Mouse (Mus musculus) heart, postnatal 0 days (tissue): ENCODE measurements around the gene Dixdc1.

Experiments
- CTCF ChIP-seq: IDR thresholded peaks from 2 replicates; pipeline ENCODE4 v1.5.1; 2016; ENCODE audit warnings: antibody characterized with exemption, control low read depth, low read depth
- EP300 ChIP-seq: IDR thresholded peaks from 2 replicates; pipeline ENCODE4 v1.6.1; 2016; ENCODE audit warnings: antibody characterized with exemption, low read depth

GRCm38 (mm10) chr9:50753947-50754346, 14.6 kb upstream of the Dixdc1 start:
- TF ChIP-seq CTCF, result no peak
- TF ChIP-seq EP300, result peak; percentile 41; the same call in 1 of the 2 replicates
